Mouse (Mus musculus): Measurements from ENCODE around the gene Emp2. TPM values are rescaled to one million over a fixed set of nuclear protein-coding genes. Genes with fewer than 3 reads are reported as not detected.

Emp2 gene
- total RNA-seq, 2 experiments from 2014 or later: 31.4 to 34.6 TPM

GRCm38 (mm10) chr16:10236601-10237000 is 77.2 kb downstream of the Emp2 start:
- DNase-seq: no peak

Small RNA genes within 50 kb of the gene (microRNA-seq; reads per million reads assigned to microRNA genes)
- 0 reads per million in 2 experiments for gene Gm22932

Other genes with a start within 250 kb of the Emp2 start
- gene Rpl39l, start 143.7 kb downstream of the Emp2 start, total RNA-seq (2021): not detected
- not detected for gene Atf7ip2, start 121.3 kb downstream of the Emp2 start, total RNA-seq (2021)
- gene Tekt5, start 81.5 kb upstream of the Emp2 start, total RNA-seq (2021): not detected
- gene Nubp1, start 98.0 kb upstream of the Emp2 start, total RNA-seq (2021): 1 to 10 TPM; 7.7 to 8.4 TPM
- gene Tvp23a, start 133.4 kb upstream of the Emp2 start, total RNA-seq (2021): under 1 TPM; 0.10 to 0.26 TPM
- 1 to 10 TPM; 1.3 to 3.9 TPM for gene Ciita, start 166.1 kb upstream of the Emp2 start, total RNA-seq (2021)
- 10 to 100 TPM; 29.7 to 33.3 TPM for gene Dexi, start 229.1 kb upstream of the Emp2 start, total RNA-seq (2021)
- 10 to 100 TPM; 54.5 to 57.2 TPM for gene Clec16a, start 231.4 kb upstream of the Emp2 start, total RNA-seq (2021)

Data from heart, adult 18-20 months (tissue).